ENCODE assay signal across 10 mouse cellular contexts in the genomic region with DNA sequence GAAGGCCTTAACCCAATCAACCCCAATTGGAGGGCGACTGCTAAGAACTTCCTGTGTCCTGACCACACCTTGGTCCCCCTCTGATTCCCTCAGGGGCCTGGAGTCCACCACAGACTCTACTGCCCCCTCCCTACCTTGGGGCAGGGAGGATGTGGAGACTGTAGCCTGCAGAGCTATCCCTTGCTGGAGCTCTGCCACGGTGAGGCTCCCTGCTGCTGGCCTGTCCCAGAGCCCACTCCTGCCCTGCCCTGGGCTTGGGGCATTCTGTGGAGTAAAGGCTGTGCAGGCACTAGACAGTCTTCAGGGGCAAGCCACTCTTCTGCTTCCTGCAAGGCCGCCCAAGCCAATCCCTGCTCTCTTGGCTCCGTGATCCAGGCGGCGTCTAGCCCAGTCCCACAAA. TPM values are rescaled to one million over a fixed set of nuclear protein-coding genes. Genes with fewer than 3 reads are reported as not detected.
DNase-seq lines count a peak whose midpoint lies in the region; ATAC-seq and TF ChIP-seq lines count a peak whose summit lies in the region.
"Had no signal": no experiment of that assay in that cellular context is flagged by ENCODE, and none has a peak within 500 bp of the region (broad histone marks: within the 10 kb centered on the region; RNA-seq: fewer than 3 reads in every experiment).

No protein-coding gene starts in this region.

- H3K36me3 ChIP-seq in intestine, embryonic 14.5 days (ENCODE audit: control insufficient read depth, insufficient read depth, low read length): peaks cover 21% of the 10 kb centered on the region
- peaks cover 11% of the 10 kb centered on the region; the same call in 1 of the 2 replicates for H3K36me3 ChIP-seq in intestine, postnatal 0 days (ENCODE audit: control insufficient read depth, insufficient read depth)
- peaks cover 19% of the 10 kb centered on the region; the same call in 1 of the 2 replicates for H3K36me3 ChIP-seq in embryonic facial prominence, embryonic 13.5 days
- H3K36me3 ChIP-seq in stomach, embryonic 14.5 days (ENCODE audit: control insufficient read depth, insufficient read depth, low read length): peaks cover 12% of the 10 kb centered on the region
- peaks cover 15% of the 10 kb centered on the region; the same call in 1 of the 2 replicates for H3K36me3 ChIP-seq in midbrain, embryonic 11.5 days (ENCODE audit: control insufficient read depth, insufficient read depth, low read length)

- H3K4me1 ChIP-seq in intestine, embryonic 14.5 days (replicated peaks; ENCODE audit: control insufficient read depth, insufficient read depth, low read length): peaks cover 82% of the 10 kb centered on the region
- peaks cover 23% of the 10 kb centered on the region for H3K4me1 ChIP-seq in intestine, postnatal 0 days (replicated peaks; ENCODE audit: control insufficient read depth, insufficient read depth, low read length)
- H3K4me1 ChIP-seq in embryonic facial prominence, embryonic 13.5 days: peaks cover 89% of the 10 kb centered on the region
- peaks cover 83% of the 10 kb centered on the region for H3K4me1 ChIP-seq in stomach, embryonic 14.5 days (ENCODE audit: control insufficient read depth, insufficient read depth, low read length)
- no peaks in the 10 kb centered on the region for H3K4me1 ChIP-seq in midbrain, embryonic 11.5 days (ENCODE audit: control insufficient read depth, insufficient read depth, low read length)

- DNase-seq in cerebellum, postnatal 25 days: peak; percentile 45 to 63
- DNase-seq in cerebellum, adult 9-11 months: no peak
- DNase-seq in intestine, embryonic 14.5 days (ENCODE audit: low spot score): peak; percentile 69
- DNase-seq in gastrocnemius, postnatal 36 days: no peak
- no peak for DNase-seq in midbrain, embryonic 11.5 days (ENCODE audit: low spot score, missing footprints)

- ATAC-seq in intestine, embryonic 14.5 days (replicated peaks; ENCODE audit: low FRiP score, low TSS enrichment, low read depth): 0 out of 2 replicates have a peak, but pooled peaks have one; percentile 2
- no peak for ATAC-seq in intestine, postnatal 0 days
- no peak; the same call in 1 of the 2 replicates for ATAC-seq in embryonic facial prominence, embryonic 13.5 days (ENCODE audit: insufficient number of reproducible peaks, insufficient read depth, low FRiP score, low TSS enrichment, low read depth)
- no peak for ATAC-seq in stomach, embryonic 14.5 days (ENCODE audit: insufficient number of reproducible peaks, insufficient read depth, low FRiP score, low read depth)
- ATAC-seq in midbrain, embryonic 11.5 days (ENCODE audit: low FRiP score): no peak

- no peak overlapping the region for H3K4me3 ChIP-seq in intestine, embryonic 14.5 days (ENCODE audit: low read depth, low read length)
- H3K4me3 ChIP-seq in intestine, postnatal 0 days (ENCODE audit: low read depth, low read length): no peak overlapping the region
- H3K4me3 ChIP-seq in embryonic facial prominence, embryonic 13.5 days: no peak overlapping the region
- H3K4me3 ChIP-seq in stomach, embryonic 14.5 days (ENCODE audit: low read depth, low read length): no peak overlapping the region
- no peak overlapping the region for H3K4me3 ChIP-seq in midbrain, embryonic 11.5 days (ENCODE audit: low read depth, low read length)
- H3K4me3 ChIP-seq: hindbrain, embryonic 12.5 days; liver, embryonic 15.5 days had no signal

- 49% methylated on average over 6 of the region's 6 CpGs for WGBS in intestine, embryonic 14.5 days
- WGBS in intestine, postnatal 0 days: 66% methylated on average over 6 of the region's 6 CpGs
- 55% methylated on average over 6 of the region's 6 CpGs for WGBS in embryonic facial prominence, embryonic 13.5 days
- WGBS in stomach, embryonic 14.5 days: 55% methylated on average over 6 of the region's 6 CpGs
- WGBS in midbrain, embryonic 11.5 days: 83% methylated on average over 6 of the region's 6 CpGs

- no peaks in the 10 kb centered on the region for H3K9me3 ChIP-seq in intestine, embryonic 14.5 days (ENCODE audit: control insufficient read depth, low read length)
- H3K9me3 ChIP-seq in intestine, postnatal 0 days (ENCODE audit: control insufficient read depth): no peaks in the 10 kb centered on the region
- no peaks in the 10 kb centered on the region for H3K9me3 ChIP-seq in embryonic facial prominence, embryonic 13.5 days
- no peaks in the 10 kb centered on the region for H3K9me3 ChIP-seq in stomach, embryonic 14.5 days (ENCODE audit: control insufficient read depth, low read depth, low read length)
- H3K9me3 ChIP-seq in midbrain, embryonic 11.5 days (ENCODE audit: control insufficient read depth, low read length): no peaks in the 10 kb centered on the region
- H3K9me3 ChIP-seq: hindbrain, embryonic 12.5 days; liver, embryonic 15.5 days had no signal

- H3K27me3 ChIP-seq in intestine, embryonic 14.5 days (replicated peaks; ENCODE audit: control insufficient read depth, insufficient read depth, low read length): no peaks in the 10 kb centered on the region
- H3K27me3 ChIP-seq in intestine, postnatal 0 days (replicated peaks; ENCODE audit: control insufficient read depth, insufficient read depth, low read length): no peaks in the 10 kb centered on the region
- H3K27me3 ChIP-seq in embryonic facial prominence, embryonic 13.5 days: no peaks in the 10 kb centered on the region
- no peaks in the 10 kb centered on the region for H3K27me3 ChIP-seq in stomach, embryonic 14.5 days (ENCODE audit: control insufficient read depth, insufficient read depth, low read length)
- H3K27me3 ChIP-seq in midbrain, embryonic 11.5 days (ENCODE audit: control insufficient read depth, insufficient read depth, low read length): no peaks in the 10 kb centered on the region
- H3K27me3 ChIP-seq: hindbrain, embryonic 12.5 days; liver, embryonic 15.5 days had no signal

- H3K4me2 ChIP-seq in intestine, embryonic 14.5 days (ENCODE audit: low read length): no peak overlapping the region
- no peak overlapping the region for H3K4me2 ChIP-seq in intestine, postnatal 0 days (replicated peaks; ENCODE audit: low read depth)
- peak overlapping the region; percentile 9; the same call in 1 of the 2 replicates for H3K4me2 ChIP-seq in embryonic facial prominence, embryonic 13.5 days
- H3K4me2 ChIP-seq in stomach, embryonic 14.5 days (replicated peaks; ENCODE audit: low read depth, low read length): no peak overlapping the region
- no peak overlapping the region for H3K4me2 ChIP-seq in midbrain, embryonic 11.5 days
- H3K4me2 ChIP-seq: hindbrain, embryonic 12.5 days; liver, embryonic 15.5 days had no signal

- peak overlapping the region; percentile 82; the same call in 1 of the 2 replicates for H3K27ac ChIP-seq in intestine, embryonic 14.5 days (ENCODE audit: low read depth)
- H3K27ac ChIP-seq in intestine, postnatal 0 days (ENCODE audit: low read depth, low read length): no peak overlapping the region; the same call in 1 of the 2 replicates
- peak overlapping the region; percentile 89 for H3K27ac ChIP-seq in embryonic facial prominence, embryonic 13.5 days
- peak overlapping the region; percentile 95 for H3K27ac ChIP-seq in stomach, embryonic 14.5 days (ENCODE audit: low read length)
- H3K27ac ChIP-seq in midbrain, embryonic 11.5 days (ENCODE audit: low read depth, low read length): no peak overlapping the region
- H3K27ac ChIP-seq: hindbrain, embryonic 12.5 days; liver, embryonic 15.5 days had no signal

- no peak for TF ChIP-seq CTCF in intestine, postnatal 0 days (IDR thresholded peaks at IDR 0.05; ENCODE audit: low read depth)

- H3K9ac ChIP-seq in intestine, embryonic 14.5 days (ENCODE audit: low read length): no peak overlapping the region
- H3K9ac ChIP-seq in intestine, postnatal 0 days (ENCODE audit: low read depth, low read length): no peak overlapping the region
- H3K9ac ChIP-seq in embryonic facial prominence, embryonic 13.5 days: 0 out of 2 replicates have a peak overlapping the region, but pooled peaks have one; percentile 54
- no peak overlapping the region for H3K9ac ChIP-seq in stomach, embryonic 14.5 days (replicated peaks; ENCODE audit: low read depth, low read length)
- no peak overlapping the region for H3K9ac ChIP-seq in midbrain, embryonic 11.5 days (ENCODE audit: low read length)
- H3K9ac ChIP-seq: hindbrain, embryonic 12.5 days; liver, embryonic 15.5 days had no signal

- intact Hi-C loops in gastrocnemius, postnatal 36 days (cut with DNase I): loop anchor here (2.0 kb wide), 1 partner anchor 39 kb away; no protein-coding TSS in a partner anchor

RNA-seq across cellular contexts. Expression of a gene that starts 24.6 kb away (rescaled TPM):
- polyA plus RNA-seq in intestine, embryonic 14.5 days (2014; fragmentation: Nextera tagmentation; extraction: Ambion mirVana): 361 and 379 TPM in 2 replicates
- 132 and 138 TPM in 2 replicates for polyA plus RNA-seq in intestine, postnatal 0 days (2015; fragmentation: Nextera tagmentation; extraction: Ambion mirVana)
- polyA plus RNA-seq in embryonic facial prominence, embryonic 13.5 days (2015; fragmentation: Nextera tagmentation; extraction: Ambion mirVana): 338 and 383 TPM in 2 replicates
- 375 and 402 TPM in 2 replicates for polyA plus RNA-seq in stomach, embryonic 14.5 days (2014; fragmentation: Nextera tagmentation; extraction: Ambion mirVana)
- 10 to 100 TPM; 57.5 to 69.3 TPM for total RNA-seq in gastrocnemius, postnatal 36 days (2021)
- 677 and 693 TPM in 2 replicates for polyA plus RNA-seq in midbrain, embryonic 11.5 days (2014; fragmentation: Nextera tagmentation; extraction: Ambion mirVana)

Comparison
In these comparisons a context has a peak if more than half of its experiments do, and no peak if none do; other contexts are left out.
1. DNase-seq: peak in cerebellum, postnatal 25 days (2 of 2) and intestine, embryonic 14.5 days (single experiment); none in cerebellum, adult 9-11 months (single experiment), gastrocnemius, postnatal 36 days (0 of 2) and midbrain, embryonic 11.5 days (single experiment).
2. H3K27ac ChIP-seq: peak in intestine, embryonic 14.5 days (single experiment), embryonic facial prominence, embryonic 13.5 days (single experiment) and stomach, embryonic 14.5 days (single experiment); none in intestine, postnatal 0 days (single experiment) and midbrain, embryonic 11.5 days (single experiment).